Comparison of ENCODE assay signal across 8 mouse cellular contexts in the genomic region with DNA sequence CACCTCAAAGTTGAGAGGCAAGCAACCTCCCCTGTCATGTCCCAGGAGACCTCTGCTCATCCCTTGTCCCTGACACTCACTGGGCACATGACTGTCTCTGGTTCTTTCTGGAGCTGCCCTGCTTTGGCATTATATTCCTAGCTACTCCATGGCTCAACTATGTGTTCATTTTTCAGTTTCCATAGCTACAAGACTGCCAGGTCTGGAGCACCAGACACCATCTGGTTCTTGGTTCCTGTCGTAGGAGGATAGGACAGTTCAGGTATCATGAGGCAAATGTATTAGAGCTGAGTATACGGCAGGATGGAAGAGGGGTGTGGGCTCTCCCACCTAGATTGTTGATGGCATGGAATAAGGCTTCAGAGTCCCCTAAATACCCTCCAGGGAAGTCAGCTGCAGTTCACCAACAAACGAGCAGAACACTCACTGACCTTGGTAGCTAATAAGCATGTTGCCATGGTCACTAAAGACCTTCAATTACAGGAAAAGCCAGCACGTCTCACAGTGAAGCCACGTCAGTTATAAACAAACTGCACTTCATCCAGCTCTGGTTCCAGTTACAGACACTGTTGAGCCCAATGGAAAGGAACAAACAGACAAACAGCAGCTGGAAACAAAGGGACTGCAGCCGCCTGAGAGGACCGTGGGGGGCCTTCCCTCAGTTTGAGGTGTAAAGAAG.
DNase-seq lines count a peak whose midpoint lies in the region; ATAC-seq and TF ChIP-seq lines count a peak whose summit lies in the region.

No protein-coding gene starts in this region.

- ATAC-seq in hindbrain, embryonic 15.5 days (ENCODE audit: low FRiP score, low read depth) = peak; percentile 75

- no peak for TF ChIP-seq POLR2A in cortical plate, adult 2 months (IDR thresholded peaks at IDR 0.05; ENCODE audit: extremely low read depth, insufficient read depth, low read length)

- intact Hi-C loops in left cerebral cortex, adult 2 months (cut with DNase I) = no loop called here

- no peak overlapping the region for H3K4me2 ChIP-seq in hindbrain, embryonic 15.5 days

- H3K27ac ChIP-seq in left cerebral cortex, adult 2 months = peak overlapping the region; percentile 66
- H3K27ac ChIP-seq in cortical plate, adult 2 months (ENCODE audit: insufficient read depth, low read length) = peak overlapping the region; percentile 16; the same call in 1 of the 2 replicates
- H3K27ac ChIP-seq in hindbrain, embryonic 15.5 days (replicated peaks) = peak overlapping the region; percentile 46

- H3K9ac ChIP-seq in hindbrain, embryonic 15.5 days = no peak overlapping the region

- H3K27me3 ChIP-seq in hindbrain, embryonic 15.5 days = no peaks in the 10 kb centered on the region

- peaks cover 9% of the 10 kb centered on the region for H3K4me1 ChIP-seq in cortical plate, adult 2 months (ENCODE audit: control insufficient read depth, insufficient read depth, low read length)
- H3K4me1 ChIP-seq in hindbrain, embryonic 15.5 days (replicated peaks) = peaks cover 19% of the 10 kb centered on the region

- no peak overlapping the region for H3K4me3 ChIP-seq in left cerebral cortex, adult 2 months
- no peak overlapping the region for H3K4me3 ChIP-seq in cortical plate, adult 2 months (ENCODE audit: insufficient read depth, low read length)
- no peak overlapping the region for H3K4me3 ChIP-seq in hindbrain, embryonic 15.5 days

- no peak for TF ChIP-seq CTCF in left cerebral cortex, adult 2 months (IDR thresholded peaks at IDR 0.05)
- TF ChIP-seq CTCF in cortical plate, adult 2 months (IDR thresholded peaks at IDR 0.05; ENCODE audit: extremely low read depth, insufficient read depth, low read length) = no peak

- 9% methylated on average over 7 of the region's 7 CpGs for WGBS in hindbrain, embryonic 15.5 days

- no peaks in the 10 kb centered on the region for H3K9me3 ChIP-seq in hindbrain, embryonic 15.5 days

- H3K36me3 ChIP-seq in hindbrain, embryonic 15.5 days = no peaks in the 10 kb centered on the region

- DNase-seq in left cerebral cortex, adult 2 months (ENCODE audit: extremely low spot score in 1 of 2, low spot score in 2 of 2) = no peak
- DNase-seq in left cerebral cortex, adult 11 months (ENCODE audit: low spot score) = no peak
- DNase-seq in retina, postnatal 1 day = peak; percentile 56
- no peak for DNase-seq in spleen, postnatal 10 days (ENCODE audit: low spot score in 2 of 2)
- no peak for DNase-seq in lung, postnatal 4 days
- DNase-seq in layer of hippocampus, adult 8-10 months (ENCODE audit: low spot score in 2 of 2) = no peak

Comparison
In these comparisons a context has a peak if more than half of its experiments do, and no peak if none do; other contexts are left out.
1. H3K27ac ChIP-seq: peak in every context shown above with its lines; median percentile 66 in left cerebral cortex, adult 2 months; 46 in hindbrain, embryonic 15.5 days; 16 in cortical plate, adult 2 months.